Comparison of ENCODE assay signal across 13 mouse cellular contexts in genomic region chr2:171935646-171936325, GRCm38 (mm10).
DNase-seq lines count a peak whose midpoint lies in the region; ATAC-seq and TF ChIP-seq lines count a peak whose summit lies in the region.
"Had no signal": no experiment of that assay in that cellular context is flagged by ENCODE, and none has a peak within 500 bp of the region (broad histone marks: within the 10 kb centered on the region; RNA-seq: fewer than 3 reads in every experiment).

No protein-coding gene starts in this region.

- H3K27ac ChIP-seq in hindbrain, embryonic 13.5 days = peak overlapping the region; percentile 5; the same call in 1 of the 2 replicates
- H3K27ac ChIP-seq in hindbrain, embryonic 16.5 days (ENCODE audit: low read depth, low read length) = no peak overlapping the region
- no peak overlapping the region for H3K27ac ChIP-seq in midbrain, embryonic 14.5 days (replicated peaks; ENCODE audit: low read depth, low read length)
- H3K27ac ChIP-seq in midbrain, embryonic 10.5 days (replicated peaks) = no peak overlapping the region
- peak overlapping the region; percentile 2; the same call in 1 of the 2 replicates for H3K27ac ChIP-seq in forebrain, postnatal 0 days (ENCODE audit: low read depth, low read length)
- no peak overlapping the region for H3K27ac ChIP-seq in neural tube, embryonic 13.5 days (replicated peaks)
- H3K27ac ChIP-seq: stomach, embryonic 15.5 days had no signal

- DNase-seq in midbrain, embryonic 14.5 days = peak; percentile 34
- DNase-seq in midbrain, embryonic 10.5 days (ENCODE audit: low spot score) = no peak
- peak; percentile 56 for DNase-seq in forebrain, postnatal 0 days
- no peak for DNase-seq in right cerebral cortex, postnatal 25 days
- DNase-seq in frontal cortex, postnatal 36 days (ENCODE audit: low spot score in 2 of 2) = no peak
- DNase-seq: adrenal gland, adult 2 months; cerebellum, adult 9-11 months; kidney, postnatal 36 days had no signal

- TF ChIP-seq CTCF in forebrain, postnatal 0 days (IDR thresholded peaks at IDR 0.05; ENCODE audit: low read depth) = no peak

- WGBS in hindbrain, embryonic 13.5 days = 42% methylated on average over 13 of the region's 13 CpGs
- WGBS in hindbrain, embryonic 16.5 days = 39% methylated on average over 13 of the region's 13 CpGs
- 51% methylated on average over 13 of the region's 13 CpGs for WGBS in midbrain, embryonic 14.5 days
- 87% methylated on average over 13 of the region's 13 CpGs for WGBS in midbrain, embryonic 10.5 days
- 29% methylated on average over 13 of the region's 13 CpGs for WGBS in forebrain, postnatal 0 days
- WGBS in neural tube, embryonic 13.5 days = 26% methylated on average over 13 of the region's 13 CpGs

- H3K4me3 ChIP-seq in hindbrain, embryonic 13.5 days = no peak overlapping the region
- H3K4me3 ChIP-seq in hindbrain, embryonic 16.5 days (ENCODE audit: low read length) = no peak overlapping the region
- H3K4me3 ChIP-seq in midbrain, embryonic 14.5 days (replicated peaks; ENCODE audit: low read depth, low read length) = no peak overlapping the region
- H3K4me3 ChIP-seq in midbrain, embryonic 10.5 days = no peak overlapping the region
- H3K4me3 ChIP-seq in forebrain, postnatal 0 days (ENCODE audit: low read depth, low read length) = no peak overlapping the region
- H3K4me3 ChIP-seq in neural tube, embryonic 13.5 days = no peak overlapping the region
- H3K4me3 ChIP-seq: myocyte; stomach, embryonic 15.5 days had no signal

- H3K4me2 ChIP-seq in hindbrain, embryonic 13.5 days = no peak overlapping the region
- H3K4me2 ChIP-seq in hindbrain, embryonic 16.5 days (ENCODE audit: low read length) = no peak overlapping the region
- no peak overlapping the region for H3K4me2 ChIP-seq in midbrain, embryonic 14.5 days (ENCODE audit: low read length)
- H3K4me2 ChIP-seq in forebrain, postnatal 0 days (ENCODE audit: low read depth) = 0 out of 2 replicates have a peak overlapping the region, but pooled peaks have one; percentile 10
- no peak overlapping the region for H3K4me2 ChIP-seq in neural tube, embryonic 13.5 days
- H3K4me2 ChIP-seq: stomach, embryonic 15.5 days had no signal

- peak; percentile 68; the same call in 1 of the 2 replicates for ATAC-seq in hindbrain, embryonic 13.5 days (ENCODE audit: low FRiP score)
- no peak for ATAC-seq in hindbrain, embryonic 16.5 days
- ATAC-seq in midbrain, embryonic 14.5 days (ENCODE audit: low FRiP score, low TSS enrichment) = peak; percentile 34; the same call in 1 of the 2 replicates
- peak; percentile 78 for ATAC-seq in forebrain, postnatal 0 days
- ATAC-seq in neural tube, embryonic 13.5 days (ENCODE audit: low read depth) = peak; percentile 78

- no peak overlapping the region for H3K9ac ChIP-seq in hindbrain, embryonic 13.5 days
- no peak overlapping the region for H3K9ac ChIP-seq in hindbrain, embryonic 16.5 days (ENCODE audit: low read depth, low read length)
- no peak overlapping the region for H3K9ac ChIP-seq in midbrain, embryonic 14.5 days (replicated peaks; ENCODE audit: low read length)
- no peak overlapping the region for H3K9ac ChIP-seq in forebrain, postnatal 0 days
- no peak overlapping the region for H3K9ac ChIP-seq in neural tube, embryonic 13.5 days
- H3K9ac ChIP-seq: stomach, embryonic 15.5 days had no signal

- no peaks in the 10 kb centered on the region for H3K27me3 ChIP-seq in hindbrain, embryonic 13.5 days
- no peaks in the 10 kb centered on the region for H3K27me3 ChIP-seq in hindbrain, embryonic 16.5 days (replicated peaks; ENCODE audit: control insufficient read depth, insufficient read depth, low read length)
- H3K27me3 ChIP-seq in midbrain, embryonic 14.5 days (ENCODE audit: control insufficient read depth, insufficient read depth, low read length) = no peaks in the 10 kb centered on the region
- H3K27me3 ChIP-seq in midbrain, embryonic 10.5 days (ENCODE audit: low read depth, poor library complexity, severe bottlenecking) = no peaks in the 10 kb centered on the region
- no peaks in the 10 kb centered on the region for H3K27me3 ChIP-seq in forebrain, postnatal 0 days (ENCODE audit: insufficient read depth, low read length)
- H3K27me3 ChIP-seq in neural tube, embryonic 13.5 days = no peaks in the 10 kb centered on the region
- H3K27me3 ChIP-seq: stomach, embryonic 15.5 days had no signal

- no peaks in the 10 kb centered on the region for H3K36me3 ChIP-seq in hindbrain, embryonic 13.5 days
- H3K36me3 ChIP-seq in hindbrain, embryonic 16.5 days (ENCODE audit: control insufficient read depth, insufficient read depth, low read length) = no peaks in the 10 kb centered on the region
- H3K36me3 ChIP-seq in midbrain, embryonic 14.5 days (ENCODE audit: control insufficient read depth, insufficient read depth, low read length) = no peaks in the 10 kb centered on the region
- no peaks in the 10 kb centered on the region for H3K36me3 ChIP-seq in midbrain, embryonic 10.5 days
- H3K36me3 ChIP-seq in forebrain, postnatal 0 days (ENCODE audit: insufficient read depth) = no peaks in the 10 kb centered on the region
- no peaks in the 10 kb centered on the region for H3K36me3 ChIP-seq in neural tube, embryonic 13.5 days
- H3K36me3 ChIP-seq: stomach, embryonic 15.5 days had no signal

- peaks cover 10% of the 10 kb centered on the region for H3K4me1 ChIP-seq in hindbrain, embryonic 13.5 days (replicated peaks)
- H3K4me1 ChIP-seq in hindbrain, embryonic 16.5 days (ENCODE audit: control insufficient read depth, insufficient read depth, low read depth, low read length) = no peaks in the 10 kb centered on the region
- H3K4me1 ChIP-seq in midbrain, embryonic 14.5 days (ENCODE audit: control insufficient read depth, insufficient read depth, low read length) = peaks cover 5% of the 10 kb centered on the region; the same call in 1 of the 2 replicates
- no peaks in the 10 kb centered on the region for H3K4me1 ChIP-seq in midbrain, embryonic 10.5 days
- peaks cover 14% of the 10 kb centered on the region for H3K4me1 ChIP-seq in forebrain, postnatal 0 days (ENCODE audit: insufficient read depth)
- H3K4me1 ChIP-seq in neural tube, embryonic 13.5 days (replicated peaks) = peaks cover 11% of the 10 kb centered on the region
- H3K4me1 ChIP-seq: stomach, embryonic 15.5 days had no signal

- no peaks in the 10 kb centered on the region for H3K9me3 ChIP-seq in hindbrain, embryonic 13.5 days
- no peaks in the 10 kb centered on the region for H3K9me3 ChIP-seq in hindbrain, embryonic 16.5 days (ENCODE audit: control insufficient read depth, low read length)
- no peaks in the 10 kb centered on the region for H3K9me3 ChIP-seq in midbrain, embryonic 14.5 days (ENCODE audit: control insufficient read depth, low read length)
- H3K9me3 ChIP-seq in midbrain, embryonic 10.5 days (replicated peaks) = no peaks in the 10 kb centered on the region
- H3K9me3 ChIP-seq in forebrain, postnatal 0 days (ENCODE audit: low read length) = no peaks in the 10 kb centered on the region
- H3K9me3 ChIP-seq in neural tube, embryonic 13.5 days = no peaks in the 10 kb centered on the region
- H3K9me3 ChIP-seq: stomach, embryonic 15.5 days had no signal

Comparison
In these comparisons a context has a peak if more than half of its experiments do, and no peak if none do; other contexts are left out.
1. H3K27ac ChIP-seq: peak in hindbrain, embryonic 13.5 days (single experiment) and forebrain, postnatal 0 days (single experiment); none in hindbrain, embryonic 16.5 days (single experiment), midbrain, embryonic 14.5 days (single experiment), midbrain, embryonic 10.5 days (single experiment) and neural tube, embryonic 13.5 days (single experiment).
2. DNase-seq: peak in midbrain, embryonic 14.5 days (single experiment) and forebrain, postnatal 0 days (single experiment); none in midbrain, embryonic 10.5 days (single experiment), right cerebral cortex, postnatal 25 days (single experiment) and frontal cortex, postnatal 36 days (0 of 2).